Mouse (Mus musculus): ENCODE measurements around the gene Cul9. TPM values are rescaled to one million over a fixed set of nuclear protein-coding genes. Genes with fewer than 3 reads are reported as not detected.
A peak's percentile ranks its signal among the peaks of the same experiment; 100 is the strongest.
"Not testable (repeated sequence)": the region's sequence is repeated elsewhere in the genome, so short reads cannot be mapped to it uniquely, and the experiment has no call there.

Cul9 gene
- polyA plus RNA-seq, 1 experiment from 2014 or later, result 4.1 TPM

DNA sequence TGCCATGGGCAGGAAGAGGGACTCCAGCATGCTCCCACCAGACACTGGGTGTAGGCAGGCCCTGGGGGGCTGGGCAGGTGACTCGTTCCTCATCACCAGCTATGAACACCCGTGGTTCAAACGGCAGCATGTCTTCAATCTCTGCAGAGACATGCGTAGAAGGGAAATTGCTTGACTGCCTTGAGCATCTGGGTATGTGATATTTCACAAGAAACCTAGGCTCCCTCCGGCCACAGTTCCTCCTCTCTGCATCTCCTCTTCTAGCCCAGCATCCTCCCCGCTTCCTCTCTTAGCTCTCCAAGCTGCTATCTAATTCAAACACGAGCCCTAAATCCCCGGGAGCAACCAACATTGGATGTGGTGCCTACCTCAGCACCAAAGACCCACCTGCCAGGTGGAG is 40.1 kb upstream of the Cul9 start:
- no peaks in the 10 kb centered on the region for H3K27me3 ChIP-seq (ENCODE audit: control insufficient read depth, insufficient read depth, low read length)
- DNase-seq (ENCODE audit: low spot score, missing footprints) (no peak), ATAC-seq (ENCODE audit: low FRiP score) (no peak)
- no peak overlapping the region for H3K9ac ChIP-seq (ENCODE audit: low read length)
- 96% methylated on average over 8 of the region's 8 CpGs for WGBS
- no peak overlapping the region for H3K27ac ChIP-seq (ENCODE audit: low read depth, low read length)
- H3K9me3 ChIP-seq (ENCODE audit: control insufficient read depth, low read length), result no peaks in the 10 kb centered on the region
- no peak overlapping the region for H3K4me2 ChIP-seq
- no peak overlapping the region for H3K4me3 ChIP-seq (ENCODE audit: low read depth, low read length)
- H3K36me3 ChIP-seq (ENCODE audit: control insufficient read depth, insufficient read depth, low read length), result peaks cover 6% of the 10 kb centered on the region
- H3K4me1 ChIP-seq (ENCODE audit: control insufficient read depth, insufficient read depth, low read length), result no peaks in the 10 kb centered on the region

DNA sequence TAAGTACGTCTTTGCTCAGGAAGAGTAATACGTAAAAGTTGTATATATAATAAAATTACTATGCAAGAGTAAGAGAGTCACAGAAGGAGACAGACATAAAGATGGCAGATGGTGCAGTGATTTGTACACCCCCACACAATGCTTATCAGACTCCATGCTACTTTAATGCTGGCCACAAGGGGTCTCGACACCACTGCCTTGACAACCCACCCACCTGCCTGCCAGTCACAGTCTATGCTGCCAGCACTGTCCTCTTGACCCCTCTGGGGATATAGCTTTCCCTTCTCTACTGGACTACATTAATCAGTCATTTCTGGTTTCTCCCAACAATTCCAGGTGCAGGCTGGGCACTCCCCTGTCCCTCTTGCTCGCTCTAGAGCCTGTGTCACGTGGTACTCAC is 32.5 kb upstream of the Cul9 start:
- Histone ChIP-seq H3K27ac (ENCODE audit: low read depth, low read length) (no peak overlapping the region), H3K4me1 (ENCODE audit: control insufficient read depth, insufficient read depth, low read length) (no peaks in the 10 kb centered on the region), H3K4me2 (no peak overlapping the region), H3K9me3 (ENCODE audit: control insufficient read depth, low read length) (no peaks in the 10 kb centered on the region; the same call in 1 of the 2 replicates), H3K27me3 (ENCODE audit: control insufficient read depth, insufficient read depth, low read length) (no peaks in the 10 kb centered on the region), H3K36me3 (ENCODE audit: control insufficient read depth, insufficient read depth, low read length) (peaks cover 17% of the 10 kb centered on the region), H3K9ac (ENCODE audit: low read length) (no peak overlapping the region), H3K4me3 (ENCODE audit: low read depth, low read length) (no peak overlapping the region)
- ATAC-seq (ENCODE audit: low FRiP score) (no peak), DNase-seq (ENCODE audit: low spot score, missing footprints) (no peak)
- 85% methylated on average over 5 of the region's 5 CpGs for WGBS

DNA sequence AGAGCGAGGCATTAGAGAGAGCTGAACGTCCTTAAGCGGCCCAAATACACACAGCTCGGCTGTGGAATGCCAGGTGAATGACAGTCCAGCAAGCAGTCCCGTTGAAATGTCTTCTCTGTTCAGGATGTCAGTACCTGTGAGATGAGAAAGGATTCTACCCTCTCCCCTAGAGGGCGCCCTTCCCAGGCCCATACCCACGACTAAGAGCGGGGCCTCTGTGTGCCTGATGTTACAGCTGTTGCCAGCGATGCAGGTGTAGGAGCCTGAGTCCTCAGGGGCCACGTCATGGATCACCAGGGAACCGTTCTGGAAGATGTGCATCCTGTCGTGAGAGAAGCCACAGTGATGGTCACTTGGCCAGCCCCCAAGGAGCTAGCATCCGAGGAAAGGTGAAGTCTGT is 29.9 kb upstream of the Cul9 start:
- WGBS, result 89% methylated on average over 13 of the region's 13 CpGs
- Histone ChIP-seq H3K4me1 (ENCODE audit: control insufficient read depth, insufficient read depth, low read length) (no peaks in the 10 kb centered on the region), H3K9ac (ENCODE audit: low read length) (no peak overlapping the region), H3K4me2 (no peak overlapping the region), H3K4me3 (ENCODE audit: low read depth, low read length) (no peak overlapping the region), H3K27ac (ENCODE audit: low read depth, low read length) (no peak overlapping the region), H3K27me3 (ENCODE audit: control insufficient read depth, insufficient read depth, low read length) (no peaks in the 10 kb centered on the region), H3K9me3 (ENCODE audit: control insufficient read depth, low read length) (no peaks in the 10 kb centered on the region; the same call in 1 of the 2 replicates), H3K36me3 (ENCODE audit: control insufficient read depth, insufficient read depth, low read length) (peaks cover 17% of the 10 kb centered on the region)
- ATAC-seq (ENCODE audit: low FRiP score), result no peak
- DNase-seq (ENCODE audit: low spot score, missing footprints), result no peak

DNA sequence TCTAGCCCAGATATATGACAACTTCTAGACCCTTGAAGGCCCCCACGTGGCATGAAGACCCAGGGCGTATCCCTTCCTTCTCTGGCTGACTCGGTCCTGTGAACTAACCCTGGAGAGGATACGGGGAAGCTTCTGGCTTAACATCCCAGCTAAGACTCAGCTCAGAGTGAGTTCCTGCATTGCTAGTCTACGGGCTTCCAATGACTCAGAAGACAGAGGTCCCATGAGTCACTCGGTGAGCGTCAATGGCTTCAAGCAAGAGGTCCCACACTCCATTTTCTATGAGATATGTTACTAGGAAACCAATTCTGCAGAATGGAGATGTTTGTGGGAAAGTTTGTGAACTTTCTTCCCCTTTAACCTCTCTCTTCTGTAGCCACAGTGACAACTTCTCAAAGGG is 28.3 kb upstream of the Cul9 start:
- WGBS, result 93% methylated on average over 7 of the region's 7 CpGs
- ATAC-seq (ENCODE audit: low FRiP score), result no peak

DNA sequence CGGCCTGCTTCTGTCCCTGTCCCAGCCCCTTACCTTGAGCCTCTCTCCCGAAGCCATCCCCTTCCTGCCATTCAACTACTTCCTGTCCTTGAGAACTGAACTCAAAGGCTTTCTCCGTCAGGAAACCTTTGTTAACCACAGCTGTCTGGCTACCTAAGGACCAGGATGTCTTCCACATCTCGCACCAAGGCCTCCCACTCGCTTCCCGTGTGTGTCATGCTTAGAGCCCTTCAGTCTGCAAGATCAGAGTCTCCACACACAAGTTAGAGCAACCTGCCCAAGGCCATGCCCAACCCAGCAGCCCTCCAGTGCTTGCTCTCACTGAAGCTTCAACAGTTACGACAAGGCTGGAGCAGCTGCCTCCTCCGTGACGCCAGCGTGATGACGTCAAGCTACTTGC is 24.8 kb upstream of the Cul9 start:
- WGBS, result 92% methylated on average over 11 of the region's 11 CpGs
- Histone ChIP-seq H3K27me3 (ENCODE audit: control insufficient read depth, insufficient read depth, low read length) (no peaks in the 10 kb centered on the region), H3K27ac (ENCODE audit: low read depth, low read length) (no peak overlapping the region), H3K4me1 (ENCODE audit: control insufficient read depth, insufficient read depth, low read length) (no peaks in the 10 kb centered on the region), H3K9ac (ENCODE audit: low read length) (no peak overlapping the region), H3K9me3 (ENCODE audit: control insufficient read depth, low read length) (no peaks in the 10 kb centered on the region), H3K36me3 (ENCODE audit: control insufficient read depth, insufficient read depth, low read length) (peaks cover 9% of the 10 kb centered on the region), H3K4me3 (ENCODE audit: low read depth, low read length) (no peak overlapping the region), H3K4me2 (no peak overlapping the region)
- ATAC-seq (ENCODE audit: low FRiP score), result no peak
- DNase-seq (ENCODE audit: low spot score, missing footprints), result no peak

More for the DNA sequence above, 28.3 kb upstream of the Cul9 start:
- Histone ChIP-seq H3K4me2 (no peak overlapping the region), H3K9ac (ENCODE audit: low read length) (no peak overlapping the region), H3K36me3 (ENCODE audit: control insufficient read depth, insufficient read depth, low read length) (peaks cover 20% of the 10 kb centered on the region), H3K4me1 (ENCODE audit: control insufficient read depth, insufficient read depth, low read length) (no peaks in the 10 kb centered on the region), H3K9me3 (ENCODE audit: control insufficient read depth, low read length) (no peaks in the 10 kb centered on the region), H3K4me3 (ENCODE audit: low read depth, low read length) (no peak overlapping the region), H3K27me3 (ENCODE audit: control insufficient read depth, insufficient read depth, low read length) (no peaks in the 10 kb centered on the region), H3K27ac (ENCODE audit: low read depth, low read length) (no peak overlapping the region)
- DNase-seq (ENCODE audit: low spot score, missing footprints), result no peak

DNA sequence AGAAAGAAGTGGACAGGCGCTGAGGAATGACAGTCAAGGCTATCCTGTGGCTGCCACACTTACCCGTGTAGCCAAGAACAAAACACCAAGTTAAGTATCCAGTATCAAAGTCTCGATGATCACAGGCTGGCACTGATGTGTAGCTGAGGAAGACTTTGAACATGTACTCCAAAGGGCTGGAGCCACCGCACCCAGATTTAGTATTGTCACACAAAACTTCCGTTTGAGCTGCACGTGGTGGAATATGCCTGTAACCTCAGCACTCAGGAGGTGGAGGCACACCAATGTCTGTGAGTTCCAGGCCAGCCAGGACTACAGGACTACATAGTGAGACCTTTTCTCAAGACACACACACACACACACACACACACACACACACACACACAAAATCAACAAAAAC is 13.0 kb upstream of the Cul9 start:
- H3K9ac ChIP-seq (ENCODE audit: low read length), result no peak overlapping the region
- 94% methylated on average over 6 of the region's 6 CpGs for WGBS
- H3K36me3 ChIP-seq (ENCODE audit: control insufficient read depth, insufficient read depth, low read length), result no peaks in the 10 kb centered on the region
- no peak for ATAC-seq (ENCODE audit: low FRiP score)
- no peaks in the 10 kb centered on the region for H3K9me3 ChIP-seq (ENCODE audit: control insufficient read depth, low read length)
- DNase-seq (ENCODE audit: low spot score, missing footprints), result no peak
- no peak overlapping the region for H3K4me2 ChIP-seq
- no peaks in the 10 kb centered on the region for H3K27me3 ChIP-seq (ENCODE audit: control insufficient read depth, insufficient read depth, low read length)
- H3K4me1 ChIP-seq (ENCODE audit: control insufficient read depth, insufficient read depth, low read length), result peaks cover 7% of the 10 kb centered on the region
- H3K27ac ChIP-seq (ENCODE audit: low read depth, low read length), result no peak overlapping the region
- no peak overlapping the region for H3K4me3 ChIP-seq (ENCODE audit: low read depth, low read length)

DNA sequence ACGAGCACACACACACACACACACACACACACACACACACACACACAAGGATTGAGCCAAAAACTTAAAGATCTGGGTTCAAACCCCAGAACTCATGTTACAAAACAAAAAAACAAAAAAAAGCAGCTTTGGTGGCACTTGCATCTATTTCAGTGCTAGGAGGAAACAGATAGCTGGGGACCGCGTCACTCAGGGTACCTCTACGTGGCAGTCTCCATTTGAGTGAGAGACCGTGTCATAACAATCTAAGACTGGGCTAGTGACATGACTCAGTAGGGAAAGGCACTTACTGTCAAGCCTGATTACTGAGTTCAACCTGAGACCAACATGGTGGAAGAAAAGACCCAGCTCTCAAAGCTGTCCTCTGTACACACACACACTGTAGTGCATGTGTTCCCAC is 12.0 kb upstream of the Cul9 start:
- H3K4me1 ChIP-seq (ENCODE audit: control insufficient read depth, insufficient read depth, low read length), result peaks cover 17% of the 10 kb centered on the region
- no peak overlapping the region for H3K27ac ChIP-seq (ENCODE audit: low read depth, low read length)
- no peak overlapping the region for H3K4me3 ChIP-seq (ENCODE audit: low read depth, low read length)
- WGBS, result 90% methylated on average over 5 of the region's 5 CpGs
- no peak overlapping the region for H3K4me2 ChIP-seq
- no peaks in the 10 kb centered on the region for H3K9me3 ChIP-seq (ENCODE audit: control insufficient read depth, low read length)
- DNase-seq (ENCODE audit: low spot score, missing footprints), result no peak
- H3K27me3 ChIP-seq (ENCODE audit: control insufficient read depth, insufficient read depth, low read length), result no peaks in the 10 kb centered on the region
- no peak overlapping the region for H3K9ac ChIP-seq (ENCODE audit: low read length)
- H3K36me3 ChIP-seq (ENCODE audit: control insufficient read depth, insufficient read depth, low read length), result no peaks in the 10 kb centered on the region
- no peak for ATAC-seq (ENCODE audit: low FRiP score)

DNA sequence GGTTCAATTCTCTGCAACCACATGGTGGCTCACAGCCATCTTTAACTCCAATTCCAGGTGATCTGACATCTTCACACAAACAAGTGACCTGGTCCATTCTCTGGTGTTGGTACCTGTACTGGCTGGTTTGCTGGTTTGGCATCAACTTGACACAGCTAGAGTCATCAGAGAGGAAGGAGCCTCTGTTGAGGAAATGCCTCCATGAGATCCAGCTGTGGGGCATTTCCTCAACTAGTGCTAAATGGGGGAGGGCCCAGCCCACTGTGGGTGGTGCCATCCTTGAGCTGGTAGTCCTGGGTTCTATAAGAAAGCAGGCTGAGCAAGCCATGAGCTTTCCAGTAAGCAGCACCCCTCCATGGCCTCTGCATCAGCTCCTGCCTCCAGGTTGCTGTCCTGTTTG is 11.1 kb upstream of the Cul9 start:
- not testable (repeated sequence) for H3K27ac ChIP-seq (ENCODE audit: low read depth, low read length); ATAC-seq (ENCODE audit: low FRiP score); H3K9ac ChIP-seq (ENCODE audit: low read length); H3K4me3 ChIP-seq (ENCODE audit: low read depth, low read length); DNase-seq (ENCODE audit: low spot score, missing footprints); H3K36me3 ChIP-seq (ENCODE audit: control insufficient read depth, insufficient read depth, low read length); H3K27me3 ChIP-seq (ENCODE audit: control insufficient read depth, insufficient read depth, low read length); H3K9me3 ChIP-seq (ENCODE audit: control insufficient read depth, low read length); H3K4me2 ChIP-seq
- H3K4me1 ChIP-seq (ENCODE audit: control insufficient read depth, insufficient read depth, low read length), result peaks cover 24% of the 10 kb centered on the region

DNA sequence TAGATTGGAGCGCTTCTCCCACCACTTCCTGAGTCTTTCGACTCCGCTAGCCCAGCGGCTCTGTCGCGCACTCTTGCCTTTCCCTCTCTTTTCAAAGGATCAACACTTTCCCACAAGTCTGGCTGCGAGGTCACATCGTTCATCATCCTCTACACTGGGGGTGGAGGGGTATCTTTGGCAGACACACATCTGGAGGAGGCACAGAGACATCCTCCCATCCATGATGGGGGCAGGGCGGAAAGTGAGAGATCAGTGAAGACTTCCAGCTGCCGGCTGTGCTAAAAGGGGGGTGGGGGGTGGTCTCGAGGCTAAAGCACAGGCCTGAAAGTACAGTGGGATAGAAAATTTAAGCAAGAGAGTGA is 10.4 kb upstream of the Cul9 start:
- Histone ChIP-seq H3K9ac (ENCODE audit: low read length) (peak overlapping the region; percentile 44), H3K9me3 (ENCODE audit: control insufficient read depth, low read length) (no peaks in the 10 kb centered on the region), H3K4me1 (ENCODE audit: control insufficient read depth, insufficient read depth, low read length) (peaks cover 26% of the 10 kb centered on the region), H3K36me3 (ENCODE audit: control insufficient read depth, insufficient read depth, low read length) (peaks cover 1% of the 10 kb centered on the region; the same call in 1 of the 2 replicates), H3K4me2 (peak overlapping the region; percentile 68), H3K27me3 (ENCODE audit: control insufficient read depth, insufficient read depth, low read length) (no peaks in the 10 kb centered on the region), H3K27ac (ENCODE audit: low read depth, low read length) (peak overlapping the region; percentile 40), H3K4me3 (ENCODE audit: low read depth, low read length) (peak overlapping the region; percentile 98)
- 0% methylated on average over 11 of the region's 11 CpGs for WGBS
- ATAC-seq (ENCODE audit: low FRiP score) (peak; percentile 25), DNase-seq (ENCODE audit: low spot score, missing footprints) (no peak)

Data from midbrain, embryonic 11.5 days (tissue).